Mouse (Mus musculus) layer of hippocampus, adult 18-20 months (tissue): Measurements from ENCODE around the gene Gm614. TPM values are rescaled to one million over a fixed set of nuclear protein-coding genes. Genes with fewer than 3 reads are reported as not detected.
A peak's percentile ranks its signal among the peaks of the same experiment; 100 is the strongest.

Experiments
- DNase-seq, 2 experiments: peaks; one replicate each; pipeline ENCODE4 v3.0.0; 2022; ENCODE audit warnings: low spot score in 2 of 2
- long read RNA-seq: library from polyadenylated mRNA; stranded (forward); transcript quantifications from one replicate; pipeline ENCODE4 v2.0.0, GENCODE M21; 2021
- total RNA-seq, 2 experiments: library from RNA; stranded (reverse); gene quantifications; 2 replicates each; pipeline ENCODE4 v1.2.3; 2021

Gene Gm614
- not detected for total RNA-seq
- long read RNA-seq = 0 reads

- DNase-seq = no peak
Observed at GRCm38 (mm10) chrX:101263892-101264291, at the start of gene Gm614. Gm614 (minus strand) TSS chrX:101263992.

GRCm38 (mm10) chrX:101309299-101309698 is 45.5 kb upstream of the Gm614 start:
- DNase-seq = peak in 1 of 2 experiments; percentile 50

- no peak for DNase-seq
Observed at GRCm38 (mm10) chrX:101304646-101305045, 40.9 kb upstream of the Gm614 start.

- no peak for DNase-seq
Observed at GRCm38 (mm10) chrX:101301654-101302053, 37.9 kb upstream of the Gm614 start.

GRCm38 (mm10) chrX:101300427-101301030 is 36.7 kb upstream of the Gm614 start:
- DNase-seq = no peak

- no peak for DNase-seq
Observed at GRCm38 (mm10) chrX:101299473-101300426, 36.0 kb upstream of the Gm614 start.

- DNase-seq = peak in 1 of 2 experiments; percentile 52
Observed at GRCm38 (mm10) chrX:101299055-101299454, 35.3 kb upstream of the Gm614 start, which contains the start of gene Nlgn3. Nlgn3 (plus strand) TSS chrX:101299168.

- no peak for DNase-seq
Observed at GRCm38 (mm10) chrX:101290111-101290510, 26.3 kb upstream of the Gm614 start.

GRCm38 (mm10) chrX:101289037-101289436 is 25.2 kb upstream of the Gm614 start:
- DNase-seq = no peak

- no peak for DNase-seq
Observed at GRCm38 (mm10) chrX:101288432-101288831, 24.6 kb upstream of the Gm614 start.

- DNase-seq = no peak
Observed at GRCm38 (mm10) chrX:101287543-101287942, 23.8 kb upstream of the Gm614 start.

GRCm38 (mm10) chrX:101285953-101286670 is 22.3 kb upstream of the Gm614 start:
- DNase-seq = no peak

- DNase-seq = peak; percentile 40 to 55
Observed at GRCm38 (mm10) chrX:101285534-101285933, 21.7 kb upstream of the Gm614 start.

- no peak for DNase-seq
Observed at GRCm38 (mm10) chrX:101282813-101283212, 19.0 kb upstream of the Gm614 start.

GRCm38 (mm10) chrX:101273875-101274738 is 10.3 kb upstream of the Gm614 start, which contains the start of gene Med12:
Med12 (plus strand) TSS chrX:101274030.
- DNase-seq = peak; percentile 73 to 83

GRCm38 (mm10) chrX:101273410-101273809 is 9.6 kb upstream of the Gm614 start:
- no peak for DNase-seq

GRCm38 (mm10) chrX:101268755-101269124 is 4.9 kb upstream of the Gm614 start, which contains the start of gene Gm20489:
Gm20489 (minus strand) TSS chrX:101269023.
- DNase-seq = no peak

GRCm38 (mm10) chrX:101268025-101268754 is 4.4 kb upstream of the Gm614 start, which contains the start of gene Il2rg:
Il2rg (minus strand) TSS chrX:101268255.
- DNase-seq = no peak

GRCm38 (mm10) chrX:101266631-101267030 is 2.8 kb upstream of the Gm614 start:
- no peak for DNase-seq
